Mouse (Mus musculus) testis, postnatal 10 days (tissue): ENCODE measurements at regions not wholly inside any gene's neighbourhood (a gene's known extent, or its start where the extent isn't known, plus 50 kb on each side); places are given as distances from the start of the nearest gene placed in this dataset.
A peak's percentile ranks its signal among the peaks of the same experiment; 100 is the strongest.

Experiments used
- DNase-seq: peaks from one replicate; pipeline ENCODE4 v3.0.0; 2021; ENCODE audit warnings: low spot score

DNA sequence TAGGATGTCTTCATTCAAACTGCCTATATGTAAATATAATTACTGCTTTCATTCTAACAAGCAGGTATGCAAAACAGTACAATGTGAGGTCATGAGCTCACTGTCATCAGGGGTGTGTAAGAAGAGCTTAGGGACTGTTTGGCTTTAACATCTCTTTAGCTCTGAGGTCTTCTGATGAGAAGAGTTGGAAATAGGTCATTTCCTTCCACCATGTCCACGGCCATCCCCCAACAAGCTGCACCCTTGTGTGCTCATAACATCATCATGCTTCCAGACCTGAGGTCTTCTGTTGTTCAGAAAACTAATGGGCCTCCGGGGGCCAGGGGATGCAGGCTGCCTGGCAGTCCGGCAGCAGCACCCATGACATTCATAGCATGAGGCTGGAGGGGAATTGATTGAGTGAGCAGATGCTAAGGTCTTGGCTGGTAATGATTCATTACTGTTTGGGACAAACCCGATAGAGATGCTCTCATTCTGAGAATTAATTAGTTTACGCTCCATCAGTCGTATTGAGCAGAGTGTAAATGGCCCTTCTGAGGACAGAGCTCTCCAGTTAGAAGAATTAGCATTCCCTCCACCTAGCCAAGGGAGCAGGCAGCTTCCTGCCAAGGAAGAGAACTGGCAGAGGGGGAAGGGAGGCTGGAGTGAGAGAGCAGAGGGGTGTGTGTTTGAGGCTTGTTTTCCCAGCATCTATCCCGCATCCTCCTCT is 64.0 kb downstream of the Rps24 start:
- no peak for DNase-seq

DNA sequence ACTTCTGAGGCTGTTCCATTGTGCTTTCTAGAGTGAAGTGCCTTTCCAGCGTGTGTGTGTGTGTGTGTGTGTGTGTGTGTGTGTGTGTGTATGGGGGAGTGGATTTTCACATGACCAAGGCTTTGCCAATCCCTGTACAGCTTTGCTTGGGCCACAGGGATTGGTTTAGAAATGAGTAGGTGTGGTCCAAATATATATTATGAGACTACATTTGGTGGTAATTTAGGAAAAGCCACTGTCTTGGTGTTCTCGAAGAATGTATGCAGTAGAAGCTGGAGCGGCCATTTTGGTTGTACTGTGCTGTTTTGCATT is 64.5 kb downstream of the Rps24 start:
- DNase-seq = no peak

DNA sequence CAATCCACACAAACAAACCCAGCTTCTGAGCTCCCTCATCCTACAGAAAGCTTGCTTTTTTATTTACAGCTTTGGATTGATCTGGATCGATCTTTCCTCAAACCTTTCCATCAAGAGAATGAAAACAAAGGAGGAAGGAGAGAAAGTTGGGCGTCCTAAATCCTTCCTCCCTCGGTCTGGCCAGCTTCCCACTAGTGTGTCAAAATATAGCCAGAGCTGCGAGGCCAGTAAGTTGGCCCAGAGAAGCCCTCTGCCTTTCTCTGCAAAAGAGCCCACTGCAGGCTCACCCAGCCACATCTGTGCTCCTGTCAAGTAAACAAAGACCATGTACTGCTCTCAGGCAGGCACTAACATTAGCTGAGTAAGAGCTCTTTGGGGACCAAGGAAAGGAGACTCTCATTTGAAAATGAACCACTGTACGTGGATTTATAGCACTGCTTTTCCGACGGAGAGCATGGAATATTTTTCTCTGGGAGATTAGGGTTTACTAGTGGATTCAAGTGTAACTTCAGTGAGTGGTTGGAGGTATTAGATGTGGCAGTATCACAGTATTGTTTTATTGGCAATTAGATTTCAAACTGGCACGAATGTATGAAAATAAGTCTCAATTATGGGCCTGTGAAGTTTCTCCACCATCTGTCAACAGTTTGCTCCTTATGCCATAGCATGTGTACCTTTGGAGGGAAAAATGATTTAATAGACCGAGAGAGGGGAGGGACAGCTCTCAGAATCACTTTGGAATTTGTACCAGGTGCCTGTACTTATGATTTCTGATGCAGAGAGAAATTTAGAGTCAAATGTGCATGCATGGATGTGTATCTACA is 78.1 kb downstream of the Rps24 start:
- no peak for DNase-seq

DNA sequence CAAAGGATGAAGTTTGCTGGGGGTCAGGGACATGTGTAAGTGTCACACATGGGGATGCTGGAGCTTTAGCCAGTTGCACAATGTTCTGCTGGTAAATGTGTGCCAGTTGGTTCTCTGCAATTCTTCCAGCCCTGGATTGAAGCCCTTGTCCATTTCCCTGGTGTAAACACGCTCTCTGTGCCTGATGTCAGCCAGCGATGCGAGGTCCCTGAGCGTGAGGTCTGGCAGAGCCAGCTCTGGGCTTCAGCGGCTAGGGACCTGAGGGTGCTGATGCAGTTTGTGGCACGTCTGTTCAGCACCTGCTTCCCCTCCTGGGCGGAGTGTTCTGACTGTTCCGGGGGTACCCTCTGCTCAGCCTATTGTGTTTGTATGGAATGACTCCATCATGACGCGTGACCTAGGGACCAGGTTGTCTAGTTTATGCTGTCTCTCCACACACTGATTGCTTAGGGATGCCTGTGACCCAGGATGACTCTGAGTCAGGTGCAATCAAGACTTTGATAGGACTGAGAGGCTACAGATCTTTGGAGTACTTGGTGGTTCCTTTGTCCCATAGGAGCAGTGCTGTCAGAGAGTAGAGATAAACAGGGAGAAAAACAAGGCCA is 78.9 kb downstream of the Rps24 start:
- DNase-seq = no peak

DNA sequence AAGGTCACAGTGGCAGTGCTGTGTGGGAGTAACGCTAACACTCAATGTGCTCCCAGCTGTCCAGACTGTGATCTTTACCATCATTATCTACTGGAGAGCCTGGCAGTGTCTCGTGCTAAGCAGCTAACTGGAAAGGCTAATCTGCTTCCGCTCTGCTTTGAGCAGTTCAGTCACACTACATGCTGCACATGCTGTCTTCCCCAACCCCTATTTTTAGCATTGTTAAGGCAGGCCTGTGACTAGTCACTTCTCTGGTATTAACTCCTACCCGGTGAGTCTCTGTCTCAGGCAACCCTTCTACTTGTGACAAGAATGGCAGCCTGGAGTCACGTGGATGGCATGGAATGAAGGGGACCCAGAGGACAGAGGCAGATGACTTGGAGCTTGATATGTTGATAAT is 88.2 kb downstream of the Rps24 start:
- no peak for DNase-seq

DNA sequence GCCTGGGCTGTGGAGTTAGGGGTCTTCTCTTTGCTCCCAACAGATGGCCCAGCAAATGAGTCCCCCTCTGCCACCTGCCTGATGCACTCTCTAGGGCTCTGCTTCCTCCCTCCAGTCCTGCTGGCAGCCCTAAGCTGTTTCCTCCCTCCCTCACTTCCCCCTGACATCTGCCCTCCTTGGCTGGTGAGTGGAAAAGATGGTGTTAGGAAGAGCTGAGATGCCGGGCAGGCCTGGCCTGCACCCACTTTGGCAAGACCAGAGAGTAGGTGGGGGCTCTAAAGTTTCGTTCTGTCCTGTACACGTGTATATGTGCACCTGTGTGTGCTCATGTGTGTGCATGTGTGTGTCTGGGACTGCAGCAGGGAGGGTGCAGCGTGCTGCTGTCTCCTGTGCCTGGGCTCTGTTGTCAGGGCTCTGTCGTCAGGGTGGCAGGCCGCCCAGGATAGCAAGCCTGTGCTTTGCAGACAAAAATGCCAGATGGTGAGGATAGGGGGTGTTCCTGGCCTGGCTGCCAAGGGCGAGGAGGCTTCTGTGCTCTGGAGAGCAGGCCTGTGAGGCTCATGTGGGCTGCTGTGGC is 91.7 kb downstream of the Rps24 start:
- peak; percentile 64 for DNase-seq

DNA sequence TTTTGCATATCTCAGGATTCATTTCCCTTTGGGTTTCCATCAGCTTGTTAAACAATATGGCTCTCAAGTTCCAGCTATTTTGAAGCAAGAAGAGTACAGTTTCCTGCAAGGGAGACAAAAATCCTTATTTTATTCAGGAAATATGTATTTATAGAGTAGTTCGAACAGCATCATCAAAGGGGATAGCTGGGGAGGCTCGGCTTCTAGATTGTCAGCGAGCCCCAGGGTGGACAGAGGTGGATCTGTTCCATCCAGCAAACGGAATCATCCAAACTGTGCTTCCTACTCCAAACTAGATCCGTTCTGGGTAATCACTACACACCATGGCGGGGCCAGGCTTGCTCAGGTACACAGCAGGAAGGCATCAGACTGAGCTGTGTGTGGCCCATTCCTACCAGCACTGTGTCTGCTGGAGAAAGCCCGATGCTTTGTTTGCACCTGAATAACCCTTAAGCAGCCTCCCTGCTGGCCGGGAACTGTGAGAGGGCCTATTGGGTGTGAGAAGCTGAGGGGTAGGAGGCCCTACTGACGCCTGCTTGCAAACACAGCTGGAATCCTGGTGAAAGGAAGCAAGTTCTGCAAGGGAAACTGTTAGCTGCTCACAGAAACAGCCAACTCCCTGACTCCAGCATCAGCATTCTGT is 92.3 kb downstream of the Rps24 start:
- DNase-seq = no peak

DNA sequence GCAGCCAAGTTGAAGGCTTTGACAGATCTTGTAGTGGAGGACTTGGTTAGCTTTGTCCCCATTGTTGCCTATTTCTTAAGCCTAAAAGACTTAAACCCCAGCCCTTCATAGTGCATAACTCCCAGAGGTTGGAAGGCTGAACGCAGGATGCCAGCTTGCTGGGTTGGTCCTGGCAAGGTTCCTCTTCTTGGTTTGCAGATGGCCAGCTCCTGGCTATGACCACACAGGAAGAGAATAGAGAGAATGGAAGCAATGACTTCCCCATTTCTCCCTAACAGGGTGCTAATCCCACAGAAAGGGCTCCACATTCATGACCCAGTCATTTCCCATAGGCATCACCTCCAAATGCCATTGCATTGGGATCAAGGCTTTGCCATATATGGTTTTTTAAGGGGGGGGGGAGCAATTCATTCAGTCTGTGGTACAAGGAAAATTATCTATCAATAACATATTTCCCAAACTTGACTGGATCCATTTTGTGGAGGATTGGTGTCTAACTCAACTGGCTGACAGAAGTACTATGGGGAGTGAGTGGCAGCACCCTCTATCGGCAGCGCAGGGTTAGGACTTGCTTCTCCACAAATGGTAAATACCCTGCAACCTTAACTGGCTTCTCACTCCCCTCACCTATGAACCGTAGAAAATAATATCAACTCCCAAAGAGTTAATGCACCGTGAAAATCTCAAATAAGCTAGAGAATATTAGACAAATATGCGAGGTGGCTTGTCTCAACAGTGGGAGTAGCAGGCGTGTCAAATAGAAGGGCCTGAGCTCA is 99.4 kb downstream of the Rps24 start:
- DNase-seq = no peak

DNA sequence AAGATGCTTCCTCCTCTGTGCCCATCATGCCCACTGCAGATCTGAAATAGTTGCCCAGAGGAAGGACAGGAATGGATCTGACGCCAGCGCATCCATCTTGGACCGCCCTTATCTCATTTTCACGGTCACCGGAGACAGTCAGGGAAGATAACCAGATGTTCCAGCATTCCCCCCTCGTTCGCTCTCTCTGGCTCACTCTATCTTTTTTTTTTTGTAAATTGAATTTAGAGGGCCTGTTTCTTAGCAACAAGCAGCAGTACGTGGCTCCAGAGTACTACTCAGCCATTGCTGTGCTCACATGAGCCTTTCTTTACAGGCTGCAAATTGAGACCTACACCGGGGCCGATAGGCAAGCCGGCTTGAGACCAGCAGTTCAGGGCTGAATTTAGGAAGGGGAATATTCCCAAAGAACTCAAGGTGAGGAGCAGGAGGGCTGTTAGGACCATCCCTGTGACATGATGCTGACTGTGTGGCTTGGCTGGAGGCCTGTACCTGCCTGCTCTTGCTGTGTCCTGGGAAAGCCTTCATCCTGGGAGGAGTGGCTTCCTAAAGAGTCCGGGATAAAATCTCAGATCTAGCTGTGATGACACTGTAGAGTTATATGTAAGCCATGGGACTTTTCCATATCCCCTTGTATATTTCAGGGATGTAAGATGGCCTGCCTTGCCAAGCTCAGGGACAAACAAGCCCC is 100.2 kb downstream of the Rps24 start:
- no peak for DNase-seq

DNA sequence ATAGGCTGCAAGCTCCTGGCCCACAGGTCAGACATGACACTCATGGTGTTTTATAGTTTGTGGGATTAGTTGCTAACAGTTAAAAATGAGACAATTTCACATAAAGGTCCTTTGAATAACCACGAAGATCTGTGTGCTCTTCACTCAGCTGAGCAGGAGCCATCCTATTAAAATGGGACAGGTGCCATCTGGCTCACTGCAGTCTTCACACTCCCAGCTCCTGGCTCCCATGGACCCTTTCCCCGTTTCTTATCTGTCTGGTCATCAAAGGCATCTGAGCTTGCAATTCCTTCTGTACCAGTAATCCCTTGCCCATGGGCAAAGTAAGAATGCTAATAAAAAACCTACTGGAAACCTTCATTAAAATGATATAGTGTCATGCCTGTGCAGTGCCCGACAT is 101.1 kb downstream of the Rps24 start:
- no peak for DNase-seq

DNA sequence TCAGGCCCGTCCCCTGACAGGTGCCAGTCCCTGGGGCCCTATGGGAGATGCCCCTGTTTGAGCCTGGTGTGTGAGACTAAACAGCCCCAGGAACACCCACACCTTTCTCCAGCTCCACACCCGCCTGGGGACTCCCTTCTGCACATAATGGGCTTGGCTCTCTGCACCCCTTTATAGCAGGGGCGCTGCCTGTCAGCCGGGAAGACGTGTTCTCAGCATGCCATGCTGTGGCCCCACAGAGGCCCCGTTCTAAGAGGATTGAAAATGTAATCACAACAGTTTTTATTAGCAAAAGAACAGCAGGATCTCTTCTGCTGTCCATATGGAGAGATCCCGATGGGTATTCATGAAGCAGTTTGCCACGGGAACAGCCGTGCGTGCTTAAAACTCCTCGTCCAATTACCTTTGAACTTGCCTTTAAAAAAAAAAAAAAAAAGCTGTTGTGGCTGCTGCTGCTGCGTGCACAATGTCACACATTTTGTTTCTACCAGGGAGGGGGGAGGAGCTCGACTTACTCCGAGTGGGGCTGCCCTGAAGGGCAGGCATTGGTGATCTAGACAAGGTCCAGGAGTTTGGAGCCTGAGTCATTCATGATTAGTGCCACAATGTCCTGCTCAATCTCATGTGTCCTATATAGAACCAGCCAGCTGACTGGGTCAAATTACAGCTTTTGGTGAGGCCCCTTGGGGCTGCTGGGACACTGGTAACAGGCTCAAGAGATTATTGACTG is 119.7 kb downstream of the Rps24 start:
- no peak for DNase-seq

DNA sequence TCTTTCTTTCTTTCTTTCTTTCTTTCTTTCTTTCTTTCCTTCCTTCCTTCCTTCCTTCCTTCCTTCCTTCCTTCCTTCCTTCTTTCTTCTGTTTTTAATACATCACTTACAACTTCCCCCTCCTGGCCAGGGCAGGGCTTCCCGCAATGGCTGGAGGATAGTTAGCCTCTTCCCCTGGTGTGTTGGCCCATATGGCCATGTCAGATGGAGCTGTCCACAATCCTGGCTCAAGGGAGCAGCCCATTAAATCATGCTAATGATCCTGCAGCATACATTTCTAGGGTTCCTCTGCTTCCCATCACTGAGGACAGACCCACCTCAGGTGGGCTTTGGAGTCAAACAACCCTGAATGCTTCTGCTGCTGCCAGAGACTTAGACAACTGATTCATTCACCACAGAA is 121.4 kb downstream of the Rps24 start:
- no peak for DNase-seq

DNA sequence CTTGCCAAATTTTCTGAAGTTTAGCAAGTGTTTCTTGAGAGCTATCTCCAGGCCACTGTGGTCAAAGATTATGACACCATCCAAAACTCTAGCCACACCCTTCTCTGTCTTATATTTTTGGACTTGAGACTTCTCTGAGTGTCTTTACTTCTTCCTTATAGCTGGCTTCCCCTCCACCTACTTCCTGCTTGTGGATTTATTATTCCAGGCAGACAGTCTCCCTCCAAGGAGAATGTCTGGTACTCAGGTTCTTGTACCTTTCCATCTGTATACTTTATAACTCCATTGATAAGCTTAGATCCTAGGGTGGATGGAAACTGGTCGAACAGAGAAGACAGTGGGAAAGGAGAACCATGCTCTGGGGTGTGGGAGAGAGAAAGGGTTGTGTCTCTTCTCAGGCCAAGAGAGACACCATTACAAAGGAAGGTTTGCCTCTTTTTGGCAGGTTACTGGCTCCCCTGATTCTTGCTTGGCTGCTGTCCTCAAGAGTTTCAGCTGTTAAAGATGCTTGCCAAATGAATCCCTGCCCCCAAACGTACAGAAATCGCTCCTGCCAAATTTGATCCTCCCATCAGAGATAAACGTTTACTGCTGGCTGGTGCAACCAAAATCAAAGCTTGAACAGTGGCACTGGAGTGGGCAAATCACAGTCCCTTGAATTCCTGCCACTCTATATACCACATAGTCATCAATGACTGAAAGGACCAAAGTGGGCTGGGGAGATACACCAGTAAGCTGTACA is 125.5 kb downstream of the Rps24 start:
- no peak for DNase-seq

DNA sequence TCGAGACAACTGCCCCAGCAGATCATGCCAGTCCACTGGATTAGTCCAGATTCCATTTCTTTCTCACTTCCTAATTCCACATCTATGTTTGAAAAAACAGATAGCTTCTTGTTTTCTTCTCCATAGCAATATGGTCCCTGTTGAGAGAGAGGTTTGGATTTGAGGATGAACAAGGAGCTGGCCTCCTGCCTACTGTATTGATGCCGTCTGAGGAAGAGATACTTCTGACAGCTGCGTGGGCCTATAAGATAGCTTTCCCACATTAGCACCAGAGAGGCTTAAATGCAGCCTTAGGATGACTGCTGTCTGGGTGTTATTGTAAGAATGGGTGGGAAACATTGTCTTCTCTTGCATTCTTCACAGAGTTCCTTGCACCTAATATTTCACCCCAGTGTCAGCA is 128.9 kb downstream of the Rps24 start:
- no peak for DNase-seq

DNA sequence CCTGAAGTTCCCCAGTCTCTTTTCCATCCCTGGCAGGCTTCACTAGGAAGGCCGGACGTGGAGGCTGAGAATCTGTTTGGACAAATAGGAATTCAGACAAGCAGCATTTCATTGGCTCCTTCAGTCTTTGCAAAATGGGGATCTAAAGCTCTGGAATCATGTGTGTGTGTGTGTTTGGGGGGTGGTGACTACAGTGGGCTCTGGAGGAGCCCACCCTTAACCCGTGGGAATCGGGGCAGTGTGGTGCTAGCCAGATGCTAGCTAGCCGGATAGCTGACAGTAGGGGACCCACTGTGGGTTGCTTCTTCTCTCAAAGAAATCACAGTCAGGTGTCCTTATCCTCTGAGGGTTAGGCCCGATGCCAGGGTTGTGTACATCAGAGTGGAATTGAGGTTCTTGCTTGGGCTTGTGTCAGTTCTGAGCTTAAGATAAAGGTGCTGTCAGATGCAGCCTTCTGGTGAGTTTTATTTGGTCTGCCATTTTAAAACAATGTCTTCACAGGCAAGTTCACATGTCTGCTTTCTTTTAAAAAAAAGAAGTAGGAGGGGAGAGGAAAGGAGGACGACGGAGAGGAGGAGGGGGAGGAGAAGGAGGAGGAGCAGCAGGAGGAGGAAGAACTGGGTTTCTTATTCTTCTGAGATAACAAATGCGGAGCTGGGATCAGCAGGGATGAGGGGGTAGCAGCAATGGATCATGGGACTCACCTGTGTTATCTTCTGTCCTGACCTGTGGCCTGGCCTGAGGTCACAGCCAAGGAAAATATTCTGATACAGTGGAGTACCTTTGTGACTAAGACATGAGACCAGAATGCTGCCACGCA is 129.6 kb downstream of the Rps24 start:
- no peak for DNase-seq

DNA sequence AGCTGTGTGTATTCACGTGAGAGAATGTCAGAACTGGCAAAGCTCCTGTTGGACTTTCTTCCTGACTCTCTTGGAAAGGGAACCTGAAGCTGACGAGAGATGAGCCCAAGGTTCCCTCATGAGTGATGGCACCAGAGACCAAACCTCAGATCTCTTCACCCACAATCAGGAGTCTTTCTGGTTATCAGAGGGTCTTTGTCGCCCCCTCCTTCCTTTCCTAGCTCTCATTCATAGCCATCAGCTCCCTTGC is 130.1 kb downstream of the Rps24 start:
- DNase-seq = no peak

DNA sequence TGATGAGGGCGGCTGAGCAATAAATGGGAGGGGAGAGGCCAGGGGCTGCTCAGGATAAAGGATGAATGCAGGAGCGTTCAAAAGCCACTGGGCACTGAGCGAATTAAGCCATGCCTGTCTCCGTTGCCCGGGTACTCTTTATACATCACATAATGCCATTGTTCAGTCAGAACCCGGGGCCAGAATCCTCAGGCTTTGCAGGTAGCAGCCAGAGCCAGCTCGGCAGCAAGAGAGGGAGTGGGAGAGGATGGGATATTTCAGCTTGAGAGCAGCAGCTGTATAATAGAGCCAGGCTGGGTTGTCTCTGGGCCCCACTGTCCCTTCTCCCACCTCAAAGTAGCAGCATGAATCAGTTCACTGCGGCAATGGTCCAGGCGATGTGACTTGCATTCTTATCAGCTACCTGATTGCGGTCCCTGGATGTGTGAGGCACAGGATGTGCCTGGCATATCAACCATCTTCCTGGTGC is 130.5 kb downstream of the Rps24 start:
- no peak for DNase-seq

DNA sequence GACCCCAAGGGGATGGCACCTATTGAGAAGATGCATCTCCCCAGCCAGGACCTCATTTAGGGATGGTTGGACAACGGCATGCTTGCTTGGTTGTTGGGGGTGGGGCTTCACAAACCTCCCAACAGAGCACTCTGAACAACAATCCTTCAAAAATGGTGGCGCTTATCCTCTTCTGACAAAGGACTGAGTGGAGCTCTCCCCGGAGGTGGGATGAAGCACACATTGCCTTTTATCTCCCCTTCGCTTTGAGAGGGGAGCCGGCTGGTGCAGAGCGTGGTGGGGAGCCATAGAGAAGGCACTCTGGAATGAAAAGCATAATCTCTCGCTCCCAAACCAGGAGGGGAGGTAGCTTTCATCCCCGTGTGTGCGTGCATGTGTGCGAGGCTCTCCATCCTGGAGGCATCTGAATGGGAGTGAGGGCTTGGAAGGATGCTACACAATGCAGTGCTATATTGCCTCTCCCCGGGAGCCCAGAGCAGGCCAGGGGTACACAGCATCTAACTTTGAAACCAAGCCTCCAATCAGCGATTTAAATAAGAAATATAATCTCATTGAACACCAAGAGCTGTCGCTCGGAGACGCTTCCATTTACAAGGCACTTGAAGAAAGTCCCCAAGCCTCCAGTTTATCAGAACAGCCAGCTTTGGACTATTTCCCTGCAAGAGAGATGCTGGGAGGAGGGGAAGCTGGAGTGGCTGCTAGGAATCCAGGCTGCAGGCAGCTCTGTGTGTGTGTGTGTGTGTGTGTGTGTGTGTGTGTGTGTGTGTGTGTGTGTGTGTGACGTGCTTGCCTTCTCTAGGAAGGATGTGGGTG is 131.5 kb downstream of the Rps24 start:
- DNase-seq = no peak
